Mouse (Mus musculus): ENCODE measurements around the gene Zscan10.

- no peak for TF ChIP-seq CTCF (IDR thresholded peaks at IDR 0.05; ENCODE audit: extremely low read depth, insufficient read depth, insufficient read length, insufficient replicate concordance)
- no peak for TF ChIP-seq POLR2A (IDR thresholded peaks at IDR 0.05; ENCODE audit: low read depth, low read length)
Observed at GRCm38 (mm10) chr17:23601836-23602585, 1.4 kb downstream of the Zscan10 start.
